Mouse (Mus musculus) kidney, embryonic 16.5 days (tissue): ENCODE results near the gene Nme4. TPM values are rescaled to one million over a fixed set of nuclear protein-coding genes. Genes with fewer than 3 reads are reported as not detected.
"Not testable (repeated sequence)": the region's sequence is repeated elsewhere in the genome, so short reads cannot be mapped to it uniquely, and the experiment has no call there.

Experiments
- ATAC-seq: fragments of 200-750 bp; cut with Nextera tagmentation; 2 replicates; pipeline ENCODE4 v1.8.0; 2017; ENCODE audit warnings: moderate TSS enrichment; ENCODE audit not compliant: low FRiP score, low TSS enrichment
- H3K27ac ChIP-seq: fragments of 300-500 bp; sonication (generic); 2 replicates; pipeline ENCODE4 v1.5.1; 2014; ENCODE audit warnings: low read length
- H3K27me3 ChIP-seq: fragments of 300-500 bp; sonication (generic); 2 replicates; pipeline ENCODE4 v1.6.1; 2014; ENCODE audit warnings: low read length, control low read depth, mixed read lengths; ENCODE audit not compliant: insufficient read depth
- H3K36me3 ChIP-seq: fragments of 300-500 bp; sonication (generic); 2 replicates; pipeline ENCODE4 v1.6.1; 2014; ENCODE audit warnings: low read length, control low read depth, mixed read lengths; ENCODE audit not compliant: insufficient read depth
- H3K4me1 ChIP-seq: fragments of 300-500 bp; sonication (generic); 2 replicates; pipeline ENCODE4 v1.6.1; 2014; ENCODE audit warnings: low read length, control low read depth, mixed read lengths; ENCODE audit not compliant: insufficient read depth
- H3K4me2 ChIP-seq: fragments of 300-500 bp; sonication (generic); replicated peaks from 2 replicates; pipeline ENCODE4 v1.6.1; 2014; ENCODE audit warnings: low read depth, low read length
- H3K4me3 ChIP-seq: fragments of 300-500 bp; sonication (generic); 2 replicates; pipeline ENCODE4 v1.5.1; 2014; ENCODE audit warnings: mild to moderate bottlenecking, low read length
- H3K9ac ChIP-seq: fragments of 300-500 bp; sonication (generic); replicated peaks from 2 replicates; pipeline ENCODE4 v1.6.1; 2014; ENCODE audit warnings: low read length
- H3K9me3 ChIP-seq: fragments of 300-500 bp; sonication (generic); 2 replicates; pipeline ENCODE4 v1.6.1; 2016; ENCODE audit warnings: low read length, control low read depth
- WGBS: fragments of 180-500 bp; shearing (Covaris S2); extraction: QIAGEN DNeasy Blood & Tissue Kit; methylation state at CpG from one replicate; pipeline ENCODE4 v1.1.7; 2014; 5-methylcytosine and 5-hydroxymethylcytosine counted together
- polyA plus RNA-seq: library from polyadenylated mRNA; unstranded; fragments of >200 nt; fragmentation: Nextera tagmentation; extraction: Ambion mirVana; gene quantifications from 2 replicates; pipeline ENCODE4 v1.2.1, GENCODE M21; 2015

Nme4 gene
- polyA plus RNA-seq, 1 experiment from 2014 or later, result 112 TPM

- H3K27ac ChIP-seq, result peak overlapping the region; percentile 27
- H3K4me2 ChIP-seq, result no peak overlapping the region
- ATAC-seq, result peak; percentile 16; the same call in 1 of the 2 replicates
- no peak overlapping the region for H3K4me3 ChIP-seq
- H3K9ac ChIP-seq, result no peak overlapping the region
- H3K36me3 ChIP-seq, result no peaks in the 10 kb centered on the region
- no peaks in the 10 kb centered on the region for H3K9me3 ChIP-seq
- peaks cover 28% of the 10 kb centered on the region for H3K4me1 ChIP-seq
- peaks cover 53% of the 10 kb centered on the region for H3K27me3 ChIP-seq
- WGBS, result 82% methylated on average over 7 of the region's 7 CpGs
Observed at GRCm38 (mm10) chr17:26115205-26115898, 19.9 kb upstream of the Nme4 start.

- not testable (repeated sequence) for H3K4me2 ChIP-seq, H3K4me3 ChIP-seq, H3K36me3 ChIP-seq, H3K27ac ChIP-seq, H3K9ac ChIP-seq, H3K9me3 ChIP-seq, ATAC-seq
- Histone ChIP-seq H3K4me1 (peaks cover 26% of the 10 kb centered on the region), H3K27me3 (peaks cover 56% of the 10 kb centered on the region)
- 64% methylated on average over 7 of the region's 7 CpGs for WGBS
Observed at GRCm38 (mm10) chr17:26114461-26114860, 19.1 kb upstream of the Nme4 start.

GRCm38 (mm10) chr17:26114061-26114460, 18.7 kb upstream of the Nme4 start:
- Histone ChIP-seq H3K4me3 (peak overlapping the region; percentile 69), H3K9me3 (no peaks in the 10 kb centered on the region), H3K4me1 (peaks cover 26% of the 10 kb centered on the region), H3K36me3 (no peaks in the 10 kb centered on the region), H3K27ac (peak overlapping the region; percentile 40; the same call in 1 of the 2 replicates), H3K9ac (peak overlapping the region; percentile 75), H3K27me3 (peaks cover 56% of the 10 kb centered on the region), H3K4me2 (peak overlapping the region; percentile 92)
- WGBS, result 11% methylated on average over 8 of the region's 8 CpGs
- no peak for ATAC-seq

GRCm38 (mm10) chr17:26113181-26113948, 18.0 kb upstream of the Nme4 start, which contains the start of gene Tmem8:
Tmem8 (plus strand) TSS chr17:26113299.
- Histone ChIP-seq H3K4me3 (peak within 1 kb of the TSS; percentile 69), H3K4me2 (peak within 1 kb of the TSS; percentile 92), H3K36me3 (no peaks in the 10 kb centered on the region), H3K9ac (peak within 1 kb of the TSS; percentile 75), H3K27me3 (peaks cover 56% of the 10 kb centered on the region), H3K27ac (peak within 1 kb of the TSS; percentile 40; the same call in 1 of the 2 replicates), H3K4me1 (peaks cover 26% of the 10 kb centered on the region), H3K9me3 (no peaks in the 10 kb centered on the region)
- peak; percentile 81 for ATAC-seq
- WGBS, result under 1% methylated on average over 68 of the region's 75 CpGs

GRCm38 (mm10) chr17:26112751-26113150, 17.3 kb upstream of the Nme4 start:
- Histone ChIP-seq H3K4me2 (peak overlapping the region; percentile 92), H3K4me1 (peaks cover 26% of the 10 kb centered on the region), H3K4me3 (peak overlapping the region; percentile 69), H3K27me3 (peaks cover 56% of the 10 kb centered on the region), H3K27ac (no peak overlapping the region), H3K36me3 (no peaks in the 10 kb centered on the region), H3K9ac (no peak overlapping the region; the same call in 1 of the 2 replicates), H3K9me3 (no peaks in the 10 kb centered on the region)
- no peak for ATAC-seq
- WGBS, result 18% methylated on average over 14 of the region's 14 CpGs

- no peak overlapping the region for H3K4me2 ChIP-seq
- no peak overlapping the region for H3K9ac ChIP-seq
- no peaks in the 10 kb centered on the region for H3K36me3 ChIP-seq
- H3K27ac ChIP-seq, result no peak overlapping the region
- ATAC-seq, result no peak
- H3K9me3 ChIP-seq, result no peaks in the 10 kb centered on the region
- H3K4me3 ChIP-seq, result no peak overlapping the region
- peaks cover 26% of the 10 kb centered on the region for H3K4me1 ChIP-seq
- H3K27me3 ChIP-seq, result peaks cover 53% of the 10 kb centered on the region
- WGBS, result 27% methylated on average over 4 of the region's 4 CpGs
Observed at GRCm38 (mm10) chr17:26111722-26112121, 16.3 kb upstream of the Nme4 start.

GRCm38 (mm10) chr17:26111024-26111423, 15.6 kb upstream of the Nme4 start:
- peaks cover 48% of the 10 kb centered on the region for H3K27me3 ChIP-seq
- H3K4me3 ChIP-seq, result no peak overlapping the region
- 5% methylated on average over 4 of the region's 4 CpGs for WGBS
- H3K36me3 ChIP-seq, result no peaks in the 10 kb centered on the region
- H3K9ac ChIP-seq, result no peak overlapping the region
- no peak overlapping the region for H3K4me2 ChIP-seq
- peaks cover 21% of the 10 kb centered on the region for H3K4me1 ChIP-seq
- no peak overlapping the region for H3K27ac ChIP-seq
- no peaks in the 10 kb centered on the region for H3K9me3 ChIP-seq
- ATAC-seq, result no peak

GRCm38 (mm10) chr17:26110156-26110555, 14.8 kb upstream of the Nme4 start:
- peaks cover 17% of the 10 kb centered on the region for H3K4me1 ChIP-seq
- H3K27me3 ChIP-seq, result peaks cover 40% of the 10 kb centered on the region
- no peak for ATAC-seq
- no peaks in the 10 kb centered on the region for H3K36me3 ChIP-seq
- H3K9me3 ChIP-seq, result no peaks in the 10 kb centered on the region
- H3K9ac ChIP-seq, result no peak overlapping the region
- H3K27ac ChIP-seq, result no peak overlapping the region
- 37% methylated on average over 4 of the region's 4 CpGs for WGBS
- no peak overlapping the region for H3K4me3 ChIP-seq
- no peak overlapping the region for H3K4me2 ChIP-seq

- ATAC-seq, result no peak
- Histone ChIP-seq H3K9ac (no peak overlapping the region), H3K36me3 (no peaks in the 10 kb centered on the region), H3K27me3 (peaks cover 6% of the 10 kb centered on the region), H3K27ac (no peak overlapping the region), H3K4me3 (no peak overlapping the region), H3K4me1 (no peaks in the 10 kb centered on the region), H3K9me3 (no peaks in the 10 kb centered on the region), H3K4me2 (no peak overlapping the region)
- 63% methylated on average over 4 of the region's 4 CpGs for WGBS
Observed at GRCm38 (mm10) chr17:26105619-26106018, 10.2 kb upstream of the Nme4 start.

GRCm38 (mm10) chr17:26101478-26101877, 6.1 kb upstream of the Nme4 start:
- Histone ChIP-seq H3K4me3 (no peak overlapping the region), H3K4me2 (no peak overlapping the region), H3K27me3 (no peaks in the 10 kb centered on the region), H3K27ac (no peak overlapping the region), H3K9ac (no peak overlapping the region), H3K4me1 (no peaks in the 10 kb centered on the region), H3K9me3 (no peaks in the 10 kb centered on the region), H3K36me3 (no peaks in the 10 kb centered on the region)
- 61% methylated on average over 2 of the region's 4 CpGs for WGBS
- ATAC-seq, result peak; percentile 92
